Mouse (Mus musculus): Measurements from ENCODE around the gene Ncam1. TPM values are rescaled to one million over a fixed set of nuclear protein-coding genes. Genes with fewer than 3 reads are reported as not detected.

Ncam1 gene
- polyA plus RNA-seq, 1 experiment from 2014 or later = 493 TPM

DNA sequence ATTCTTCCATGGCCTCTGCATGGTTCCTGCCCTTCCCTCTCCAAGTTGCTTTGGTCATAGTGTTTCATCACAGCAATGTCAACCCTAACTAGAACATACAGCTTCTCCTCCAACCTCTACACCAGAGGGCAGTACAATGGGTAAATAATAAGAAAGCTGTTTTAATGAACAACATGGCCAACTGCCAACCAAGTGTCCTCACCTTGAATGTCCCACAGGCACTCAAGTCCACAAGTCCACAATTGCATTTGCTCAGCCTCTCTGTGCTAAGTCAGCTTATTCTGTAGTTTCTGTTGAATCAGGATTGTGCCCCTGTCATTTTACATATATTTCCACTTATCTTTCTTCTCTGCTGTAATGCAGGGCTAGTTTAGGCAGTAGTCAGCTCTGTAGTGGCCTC is 91.1 kb downstream of the Ncam1 start:
- Histone ChIP-seq H3K27ac (replicated peaks) (no peak overlapping the region), H3K27me3 (no peaks in the 10 kb centered on the region), H3K9me3 (no peaks in the 10 kb centered on the region)

DNA sequence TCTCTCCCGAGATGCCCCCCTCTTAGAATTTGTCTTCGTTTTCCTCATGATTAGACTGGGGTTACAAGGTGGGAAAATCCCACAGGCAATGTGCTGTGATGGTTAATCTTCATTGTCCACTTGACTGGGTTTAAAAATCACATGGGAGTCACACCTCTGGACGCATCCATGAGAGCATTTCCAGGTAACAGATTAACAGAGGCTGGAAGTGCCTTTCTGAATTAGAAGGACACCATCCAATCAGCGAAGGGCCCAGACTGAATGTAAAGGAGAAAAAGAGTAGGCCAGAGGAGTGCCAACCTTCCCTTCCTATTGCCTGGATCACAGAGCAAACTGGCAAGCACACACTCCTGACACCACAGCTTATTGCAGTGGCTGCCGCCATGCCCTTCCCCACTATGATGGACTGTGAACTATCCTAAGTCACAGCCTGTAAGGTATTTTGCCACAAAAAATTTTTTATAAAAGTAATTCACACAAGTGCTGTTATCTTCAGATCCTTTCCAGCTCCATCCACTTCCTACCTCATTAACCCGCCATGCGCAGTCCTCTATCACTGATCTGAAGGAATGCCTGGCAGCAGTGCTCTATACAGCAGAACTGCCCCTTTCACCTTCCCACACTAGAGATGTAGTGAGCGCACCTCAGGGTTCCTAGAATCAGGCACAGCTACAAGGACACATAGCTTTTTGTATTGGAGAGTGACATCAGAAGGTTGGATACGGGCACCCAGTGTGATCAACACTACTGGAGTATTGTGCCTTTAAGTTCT is 94.3 kb downstream of the Ncam1 start:
- H3K36me3 ChIP-seq = no peaks in the 10 kb centered on the region
- 0 out of 2 replicates have a peak, but pooled peaks have one; percentile 43 for ATAC-seq (ENCODE audit: low FRiP score, low read depth)
- no peak overlapping the region for H3K4me2 ChIP-seq
- H3K27me3 ChIP-seq = no peaks in the 10 kb centered on the region
- H3K4me1 ChIP-seq (replicated peaks) = peaks cover 13% of the 10 kb centered on the region
- H3K9me3 ChIP-seq = no peaks in the 10 kb centered on the region
- H3K27ac ChIP-seq (replicated peaks) = 0 out of 2 replicates have a peak overlapping the region, but pooled peaks have one; percentile 25
- H3K9ac ChIP-seq = no peak overlapping the region
- WGBS = 72% methylated on average over 9 of the region's 9 CpGs
- H3K4me3 ChIP-seq = no peak overlapping the region

More for the DNA sequence above, 91.1 kb downstream of the Ncam1 start:
- no peaks in the 10 kb centered on the region for H3K36me3 ChIP-seq
- ATAC-seq (ENCODE audit: low FRiP score, low read depth) = no peak
- no peak overlapping the region for H3K4me3 ChIP-seq
- peaks cover 13% of the 10 kb centered on the region for H3K4me1 ChIP-seq (replicated peaks)
- no peak overlapping the region for H3K4me2 ChIP-seq
- no peak overlapping the region for H3K9ac ChIP-seq

DNA sequence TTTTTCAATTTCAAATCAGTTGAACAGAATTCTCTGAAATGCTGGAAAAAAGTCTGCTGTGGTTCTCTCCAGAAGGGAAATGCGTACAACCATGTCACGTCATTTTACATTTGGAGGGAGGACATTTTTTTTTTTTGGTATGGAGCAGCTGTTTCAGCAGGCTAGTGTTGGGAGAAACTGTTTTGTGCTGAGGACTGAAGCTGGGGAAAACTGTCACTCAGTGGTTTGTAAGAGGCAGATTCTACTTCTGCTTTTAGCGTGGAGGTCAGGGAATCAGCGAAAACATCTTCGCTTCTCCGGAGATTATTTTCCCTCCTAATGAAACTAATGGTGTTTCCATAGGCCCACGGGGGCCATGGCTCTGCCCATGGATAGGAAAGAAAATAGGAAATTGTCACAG is 103.4 kb downstream of the Ncam1 start:
- H3K4me2 ChIP-seq = no peak overlapping the region
- peak overlapping the region; percentile 48; the same call in 1 of the 2 replicates for H3K27ac ChIP-seq (replicated peaks)
- no peaks in the 10 kb centered on the region for H3K9me3 ChIP-seq
- peaks cover 31% of the 10 kb centered on the region for H3K4me1 ChIP-seq (replicated peaks)
- H3K36me3 ChIP-seq = no peaks in the 10 kb centered on the region
- 69% methylated on average over 7 of the region's 7 CpGs for WGBS
- H3K9ac ChIP-seq = no peak overlapping the region
- no peak overlapping the region for H3K4me3 ChIP-seq
- H3K27me3 ChIP-seq = no peaks in the 10 kb centered on the region
- no peak for ATAC-seq (ENCODE audit: low FRiP score, low read depth)

DNA sequence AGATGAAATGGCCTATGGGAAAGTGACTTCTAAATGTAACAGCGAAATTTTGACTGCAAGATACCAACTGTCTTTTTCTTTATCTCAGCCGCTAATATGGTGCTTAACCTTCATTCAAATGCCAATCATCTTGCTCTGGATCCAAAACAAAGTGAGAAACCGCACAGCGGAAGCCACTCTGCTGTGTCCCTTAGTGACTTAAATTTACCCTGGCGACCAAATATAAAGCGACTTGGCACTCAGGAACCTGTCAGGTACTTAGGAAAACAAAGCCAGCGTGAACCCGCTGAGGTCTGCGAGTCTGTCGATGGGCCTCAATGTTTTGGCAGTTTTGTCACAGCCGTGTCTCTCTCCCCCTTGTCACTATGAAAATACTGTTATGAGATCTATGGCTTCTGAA is 105.9 kb downstream of the Ncam1 start:
- H3K9me3 ChIP-seq = no peaks in the 10 kb centered on the region
- H3K9ac ChIP-seq = no peak overlapping the region
- H3K4me3 ChIP-seq = no peak overlapping the region
- no peak overlapping the region for H3K4me2 ChIP-seq
- no peaks in the 10 kb centered on the region for H3K36me3 ChIP-seq
- H3K27ac ChIP-seq (replicated peaks) = no peak overlapping the region
- ATAC-seq (ENCODE audit: low FRiP score, low read depth) = no peak
- WGBS = 66% methylated on average over 11 of the region's 11 CpGs
- H3K27me3 ChIP-seq = no peaks in the 10 kb centered on the region
- peaks cover 38% of the 10 kb centered on the region for H3K4me1 ChIP-seq (replicated peaks)

DNA sequence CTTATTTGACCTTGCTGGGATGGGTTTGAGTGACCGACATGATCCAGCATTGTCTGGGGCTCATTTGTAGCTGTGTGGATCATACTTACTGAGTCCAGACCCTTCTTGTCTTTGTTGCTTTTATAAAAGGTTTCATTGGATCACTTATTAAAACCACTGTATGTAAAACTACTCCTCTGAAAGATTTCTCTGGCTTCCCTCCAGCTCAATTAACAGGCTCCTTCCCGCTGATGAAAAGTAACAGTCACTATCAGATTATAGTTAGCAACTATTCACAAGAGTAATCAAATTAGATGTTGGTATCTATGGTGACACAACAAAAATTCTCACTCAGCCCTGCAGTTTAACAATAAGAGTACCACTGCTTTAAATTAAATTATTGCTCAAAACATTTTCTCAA is 107.4 kb downstream of the Ncam1 start:
- 34% methylated on average over 2 of the region's 2 CpGs for WGBS
- no peak for ATAC-seq (ENCODE audit: low FRiP score, low read depth)
- no peaks in the 10 kb centered on the region for H3K27me3 ChIP-seq
- no peak overlapping the region for H3K27ac ChIP-seq (replicated peaks)
- H3K4me3 ChIP-seq = no peak overlapping the region
- no peaks in the 10 kb centered on the region for H3K36me3 ChIP-seq
- H3K4me2 ChIP-seq = no peak overlapping the region
- no peaks in the 10 kb centered on the region for H3K9me3 ChIP-seq
- peaks cover 38% of the 10 kb centered on the region for H3K4me1 ChIP-seq (replicated peaks)
- no peak overlapping the region for H3K9ac ChIP-seq

DNA sequence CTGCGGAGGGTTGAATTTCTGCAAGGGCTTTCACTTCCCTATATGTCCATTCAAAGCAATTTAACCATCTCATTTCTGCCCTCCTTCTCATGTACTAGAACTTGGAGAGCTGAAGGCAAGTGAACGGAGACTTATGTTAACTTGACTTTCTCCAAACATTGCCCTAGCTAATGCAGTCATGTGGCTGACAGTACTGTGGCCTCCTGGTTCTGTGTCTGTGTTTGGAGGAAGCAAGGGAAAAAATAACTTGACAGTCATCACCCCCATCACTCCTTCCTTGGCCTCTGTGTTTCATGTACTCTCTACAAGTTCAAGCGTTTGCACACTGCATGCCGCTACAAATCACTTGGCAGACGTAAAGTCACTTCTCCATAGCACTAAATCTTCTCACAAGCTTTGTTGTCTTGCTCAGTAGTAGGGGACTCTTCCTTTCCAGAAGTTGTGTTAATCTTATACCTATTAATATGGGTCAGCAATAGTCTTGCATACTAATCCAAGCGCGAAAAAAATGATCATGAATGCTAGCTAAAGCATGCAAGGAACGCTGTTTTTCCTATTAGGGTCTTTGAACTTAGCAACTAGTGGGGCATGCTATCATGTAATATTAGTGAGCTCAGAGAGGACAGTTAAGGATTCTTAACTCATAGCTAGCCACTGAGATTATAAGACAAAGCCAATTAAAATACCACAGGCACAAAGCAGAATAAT is 115.0 kb downstream of the Ncam1 start:
- ATAC-seq (ENCODE audit: low FRiP score, low read depth) = no peak
- Histone ChIP-seq H3K9me3 (no peaks in the 10 kb centered on the region), H3K36me3 (no peaks in the 10 kb centered on the region), H3K4me1 (replicated peaks) (peaks cover 51% of the 10 kb centered on the region), H3K27ac (replicated peaks) (no peak overlapping the region), H3K9ac (no peak overlapping the region), H3K27me3 (no peaks in the 10 kb centered on the region), H3K4me3 (no peak overlapping the region), H3K4me2 (no peak overlapping the region)
- 77% methylated on average over 8 of the region's 8 CpGs for WGBS

DNA sequence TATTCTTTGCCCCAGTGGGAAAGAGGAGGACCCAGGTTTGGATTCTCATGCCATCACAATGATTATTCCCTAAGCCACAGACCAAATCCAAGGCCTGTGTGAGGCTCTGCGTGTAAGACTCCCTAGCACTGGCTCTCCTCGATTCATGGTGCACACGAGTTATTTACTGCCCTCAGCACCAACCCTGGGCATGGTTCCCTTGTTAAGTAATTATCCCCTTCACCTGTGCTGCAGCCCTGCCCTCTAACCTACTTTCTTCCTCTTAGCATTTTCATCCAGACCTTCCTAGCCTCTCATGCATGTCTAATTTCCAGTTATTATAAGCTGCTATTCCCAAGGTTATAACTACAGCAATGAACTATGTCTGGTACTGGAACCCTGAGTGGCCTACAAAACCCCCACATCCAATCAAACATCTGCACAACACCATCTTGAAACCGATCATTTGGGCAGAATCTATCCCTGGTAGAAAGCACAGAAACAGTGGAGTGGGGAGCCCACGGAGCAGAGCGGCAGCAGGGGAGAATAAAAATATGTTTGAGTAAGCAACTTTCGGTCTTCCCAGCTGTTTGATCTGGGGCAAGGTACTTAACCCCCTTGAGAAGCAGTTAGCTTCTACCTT is 116.8 kb downstream of the Ncam1 start:
- H3K27ac ChIP-seq (replicated peaks) = no peak overlapping the region
- H3K4me2 ChIP-seq = no peak overlapping the region
- ATAC-seq (ENCODE audit: low FRiP score, low read depth) = peak; percentile 58; the same call in 1 of the 2 replicates
- H3K4me3 ChIP-seq = no peak overlapping the region
- H3K9me3 ChIP-seq = no peaks in the 10 kb centered on the region
- peaks cover 50% of the 10 kb centered on the region for H3K4me1 ChIP-seq (replicated peaks)
- no peaks in the 10 kb centered on the region for H3K36me3 ChIP-seq
- H3K9ac ChIP-seq = no peak overlapping the region
- no peaks in the 10 kb centered on the region for H3K27me3 ChIP-seq
- whole genome bisulfite sequencing = 60% methylated on average over 7 of the region's 7 CpGs

DNA sequence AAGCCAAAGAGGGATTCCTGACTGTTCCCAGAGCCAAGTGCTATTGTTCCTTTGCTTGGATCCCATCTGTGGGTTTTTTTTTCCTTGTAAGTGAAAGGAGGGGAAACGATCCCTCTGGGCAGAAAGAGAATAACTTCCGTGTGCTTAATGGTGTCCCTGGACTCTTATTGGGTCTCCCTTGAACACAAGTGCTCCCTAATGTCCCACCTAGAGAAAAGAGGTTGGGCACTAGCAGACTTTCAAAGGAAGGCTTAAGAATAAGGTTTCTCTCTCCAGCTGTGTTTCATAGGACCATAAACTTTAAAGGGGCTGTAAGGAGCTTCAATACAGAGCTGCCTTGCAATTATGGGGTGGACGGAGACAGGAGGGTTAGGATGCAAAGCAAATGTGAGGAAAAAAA is 119.5 kb downstream of the Ncam1 start:
- H3K27ac ChIP-seq (replicated peaks) = no peak overlapping the region
- ATAC-seq (ENCODE audit: low FRiP score, low read depth) = no peak

DNA sequence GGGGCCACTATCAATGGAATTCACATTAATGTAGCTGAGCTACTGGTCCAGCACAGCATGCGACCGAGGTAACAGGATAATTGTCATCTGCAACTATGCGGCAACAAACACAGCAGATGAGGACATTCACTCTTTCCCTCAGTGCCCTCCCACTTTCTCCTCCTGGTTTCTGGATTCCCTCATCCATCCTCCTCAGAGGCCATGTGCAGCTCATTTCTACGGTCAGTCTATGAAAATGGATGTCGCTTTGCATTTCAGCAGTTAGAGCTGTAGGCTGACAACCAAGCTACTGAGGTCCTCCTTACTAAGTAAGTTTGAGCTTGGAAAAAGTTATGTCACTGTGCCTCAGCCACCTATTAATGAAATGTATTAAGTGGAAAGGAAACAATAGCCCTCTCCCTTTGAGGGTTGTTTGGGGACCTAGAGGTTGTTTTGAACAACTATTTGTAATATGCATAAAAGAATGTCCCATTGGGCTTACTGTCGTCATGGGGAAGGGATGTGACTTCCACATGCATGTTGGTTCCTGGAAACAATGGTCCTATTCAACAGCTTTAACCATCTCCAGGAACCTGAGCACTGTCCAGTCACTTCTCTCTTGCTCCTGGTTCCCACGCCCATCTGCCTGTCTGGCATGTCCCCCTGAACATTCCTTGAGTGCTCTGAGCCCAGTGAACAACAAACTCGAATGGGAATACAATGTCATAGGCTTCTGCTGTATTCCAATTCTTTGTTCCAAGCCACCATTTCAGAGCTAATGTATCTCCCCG is 122.8 kb downstream of the Ncam1 start:
- Histone ChIP-seq H3K4me3 (no peak overlapping the region), H3K9ac (no peak overlapping the region), H3K36me3 (no peaks in the 10 kb centered on the region), H3K9me3 (no peaks in the 10 kb centered on the region), H3K27ac (replicated peaks) (no peak overlapping the region), H3K4me2 (no peak overlapping the region), H3K4me1 (replicated peaks) (peaks cover 45% of the 10 kb centered on the region), H3K27me3 (no peaks in the 10 kb centered on the region)
- 49% methylated on average over 9 of the region's 9 CpGs for WGBS
- no peak for ATAC-seq (ENCODE audit: low FRiP score, low read depth)

More for the DNA sequence above, 119.5 kb downstream of the Ncam1 start:
- Histone ChIP-seq H3K9me3 (no peaks in the 10 kb centered on the region), H3K36me3 (no peaks in the 10 kb centered on the region), H3K4me3 (no peak overlapping the region), H3K4me1 (replicated peaks) (peaks cover 57% of the 10 kb centered on the region), H3K9ac (no peak overlapping the region), H3K4me2 (no peak overlapping the region), H3K27me3 (no peaks in the 10 kb centered on the region)
- WGBS = 32% methylated on average over 3 of the region's 3 CpGs

DNA sequence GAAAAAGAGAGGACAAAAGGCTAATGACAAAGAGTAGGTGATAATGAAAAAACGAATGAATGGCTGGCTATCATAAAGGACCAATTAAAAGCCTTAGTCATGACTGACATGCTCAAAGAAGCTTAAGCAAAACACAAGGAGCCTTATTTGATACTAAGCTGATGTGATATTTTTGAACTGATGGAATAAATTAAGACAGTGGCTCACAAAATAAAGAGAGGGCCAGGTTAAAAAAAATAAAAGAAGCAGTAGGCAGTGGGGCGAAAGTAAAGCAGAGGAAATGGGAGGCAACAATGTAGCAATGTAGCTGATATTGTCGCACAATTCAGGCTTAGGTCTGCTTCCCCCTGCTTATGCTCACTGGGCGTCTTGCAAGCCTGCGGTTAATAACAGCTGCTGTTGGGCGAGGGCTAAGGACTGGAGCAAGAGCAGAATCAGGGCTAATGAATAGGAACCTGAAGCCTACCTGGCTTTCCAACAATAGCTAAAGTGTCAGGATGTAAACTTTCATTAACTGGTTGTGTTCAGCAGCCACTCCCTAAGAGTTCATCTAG is 126.0 kb downstream of the Ncam1 start:
- Histone ChIP-seq H3K4me3 (no peak overlapping the region), H3K27ac (replicated peaks) (0 out of 2 replicates have a peak overlapping the region, but pooled peaks have one; percentile 30), H3K9me3 (no peaks in the 10 kb centered on the region), H3K27me3 (no peaks in the 10 kb centered on the region), H3K4me2 (no peak overlapping the region), H3K4me1 (replicated peaks) (peaks cover 34% of the 10 kb centered on the region), H3K9ac (no peak overlapping the region), H3K36me3 (0 out of 2 replicates have a peak, but pooled peaks cover 2% of the 10 kb centered on the region)
- no peak for ATAC-seq (ENCODE audit: low FRiP score, low read depth)
- 51% methylated on average over 6 of the region's 6 CpGs for WGBS

DNA sequence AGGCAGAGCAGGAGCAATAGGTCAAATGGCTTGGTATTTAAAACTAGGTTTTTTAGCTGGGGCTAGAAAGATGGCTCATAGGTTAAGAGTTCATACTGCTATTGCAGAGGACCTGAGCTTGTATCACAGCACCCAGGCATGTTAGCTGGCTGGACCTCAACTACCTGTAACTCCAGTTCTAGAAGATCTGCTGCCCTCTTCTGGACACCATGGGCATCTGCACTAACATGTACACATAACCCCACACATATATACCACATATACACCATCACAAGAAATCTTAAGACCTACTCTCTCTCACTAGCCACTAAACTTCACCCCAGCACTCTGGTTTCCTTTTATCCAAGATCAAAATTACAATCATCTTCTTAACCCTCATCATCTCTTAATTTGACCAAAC is 131.7 kb downstream of the Ncam1 start:
- H3K4me2 ChIP-seq = no peak overlapping the region
- no peaks in the 10 kb centered on the region for H3K27me3 ChIP-seq
- H3K4me3 ChIP-seq = no peak overlapping the region
- H3K9me3 ChIP-seq = no peaks in the 10 kb centered on the region
- ATAC-seq (ENCODE audit: low FRiP score, low read depth) = no peak
- no peak overlapping the region for H3K9ac ChIP-seq
- H3K36me3 ChIP-seq = 0 out of 2 replicates have a peak, but pooled peaks cover 2% of the 10 kb centered on the region
- H3K27ac ChIP-seq (replicated peaks) = no peak overlapping the region
- H3K4me1 ChIP-seq (replicated peaks) = peaks cover 29% of the 10 kb centered on the region
